Mouse (Mus musculus) telencephalon, adult 2 months (tissue): Measurements from ENCODE around the gene Aup1.

Experiments
- DNase-seq: peaks from one replicate; pipeline ENCODE4 v3.0.0-alpha.2; 2011; ENCODE audit warnings: low read depth, low spot score

Aup1 gene

DNA sequence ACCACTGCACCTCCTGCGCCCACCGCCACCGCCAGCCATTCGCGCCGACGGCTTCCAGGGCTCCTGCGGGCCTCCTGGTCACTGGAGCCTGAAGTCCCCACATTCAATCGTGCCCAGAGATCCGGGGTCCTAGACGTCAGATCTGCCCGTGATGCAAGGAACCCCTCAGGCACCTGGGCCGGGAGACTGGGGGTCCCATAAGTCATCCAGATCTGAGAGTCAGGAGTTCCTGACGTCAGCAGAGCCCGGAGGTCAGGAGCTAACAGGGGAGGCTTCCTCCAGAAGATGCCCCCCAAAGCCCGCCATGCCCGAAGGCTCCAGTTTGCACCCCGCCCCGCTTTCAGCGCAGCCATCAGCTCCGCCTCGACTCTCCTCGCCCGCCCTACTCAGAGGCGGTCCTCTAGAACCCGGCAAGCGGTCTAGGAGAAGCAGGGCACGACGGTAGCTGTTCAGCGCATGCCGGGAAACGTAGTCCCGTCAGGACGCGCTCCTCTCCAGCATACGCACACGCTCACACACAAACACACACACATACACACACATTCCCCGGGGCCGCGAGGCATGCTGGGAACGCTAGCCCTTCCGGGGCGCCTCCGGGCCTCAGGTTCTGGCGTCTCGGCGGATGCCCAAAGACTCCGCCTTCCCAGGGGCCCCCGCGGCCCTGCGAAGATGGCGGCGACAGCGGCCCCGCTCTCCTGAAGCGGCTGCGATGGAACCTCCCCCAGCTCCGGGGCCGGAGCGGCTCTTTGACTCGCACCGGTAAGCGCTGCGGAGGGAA, at the start of gene Aup1:
Aup1 (plus strand) TSS at position 448 of the 778 bp plus-strand sequence.
- DNase-seq = peak; percentile 99

DNA sequence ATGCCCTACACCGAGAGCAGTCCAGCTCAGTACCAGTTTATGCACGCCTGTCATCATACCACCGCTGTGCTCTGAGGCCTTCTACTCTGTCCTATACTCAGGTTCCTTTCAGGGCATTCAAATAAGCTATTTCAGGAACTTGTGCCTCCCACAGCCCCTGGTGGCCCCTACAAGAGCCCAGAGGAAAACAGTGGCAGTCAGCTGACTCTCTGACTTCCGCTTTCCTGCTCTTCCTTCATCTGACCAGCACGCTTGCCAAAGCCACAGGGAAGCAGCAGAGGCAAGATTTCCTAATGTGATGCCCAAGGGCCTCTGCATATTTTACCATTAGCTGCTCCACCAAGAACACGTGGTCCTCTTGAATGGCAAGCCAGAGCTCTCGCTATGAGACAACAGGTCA, 49.4 kb upstream of the Aup1 start:
- DNase-seq = peak; percentile 33

DNA sequence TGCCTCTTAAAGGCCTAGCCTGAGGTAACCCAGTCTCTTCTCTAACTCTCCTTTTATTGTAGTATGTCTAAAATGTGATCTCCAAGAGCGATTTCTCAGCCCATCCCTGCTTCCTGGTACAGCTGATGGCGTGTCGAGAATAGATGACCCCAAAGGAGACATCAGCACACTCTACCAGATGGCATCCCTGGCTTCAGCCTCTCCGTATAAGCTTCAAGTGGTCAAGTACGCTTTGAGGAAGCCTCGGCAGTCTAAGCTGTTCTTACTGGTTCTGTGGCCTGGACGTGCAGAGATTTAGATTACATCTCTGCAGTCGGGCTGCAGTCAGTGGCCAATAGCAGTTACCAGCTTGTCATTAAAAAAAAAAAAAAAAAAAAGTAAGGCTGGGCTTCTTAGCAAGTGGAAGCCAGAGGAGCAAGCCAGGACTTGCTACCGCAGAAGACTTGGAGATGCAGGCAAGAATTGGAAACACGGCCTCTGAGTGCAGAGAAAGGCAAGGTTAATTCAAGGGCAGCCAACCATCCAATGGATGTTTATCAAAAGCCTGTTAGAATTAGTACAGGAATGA, 48.8 kb upstream of the Aup1 start:
- no peak for DNase-seq

DNA sequence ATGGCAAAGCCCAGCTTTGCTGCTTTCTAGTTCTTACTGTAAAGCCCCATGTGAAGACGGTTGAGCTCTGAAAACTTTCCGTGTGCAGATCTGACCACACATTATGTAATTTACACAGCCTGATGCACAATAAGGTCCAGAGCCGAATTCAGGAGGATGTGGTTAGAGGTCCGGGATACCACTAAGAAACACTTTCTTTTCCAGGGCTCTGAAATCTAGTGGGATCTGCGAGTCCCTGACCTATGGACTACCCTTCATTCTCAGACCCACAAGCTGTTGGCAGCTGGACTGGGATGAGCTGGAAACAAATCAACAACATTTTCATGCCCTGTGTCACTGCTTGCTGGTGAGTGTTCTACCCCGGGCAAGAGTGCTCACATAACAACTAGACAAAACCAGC, 48.2 kb upstream of the Aup1 start:
- DNase-seq = no peak

DNA sequence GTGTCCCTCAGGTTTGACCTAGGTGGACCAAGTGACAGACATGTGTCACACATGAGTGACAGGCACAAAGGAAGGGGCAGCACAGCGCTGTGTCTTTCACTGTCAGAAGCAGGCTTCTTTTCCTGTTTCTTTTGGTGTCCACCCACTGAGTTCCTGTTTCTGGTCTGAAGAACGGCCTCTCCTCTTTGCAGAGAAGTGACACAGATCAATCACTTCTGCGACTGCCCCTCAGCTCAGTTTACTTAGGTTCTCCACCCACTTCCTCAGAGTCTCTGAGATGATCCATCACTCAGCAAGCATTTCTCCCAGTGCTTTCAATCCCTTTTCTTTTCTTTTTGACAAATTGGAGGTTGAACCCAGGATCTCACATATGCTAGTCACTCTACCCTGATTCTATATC, 45.7 kb upstream of the Aup1 start:
- no peak for DNase-seq

DNA sequence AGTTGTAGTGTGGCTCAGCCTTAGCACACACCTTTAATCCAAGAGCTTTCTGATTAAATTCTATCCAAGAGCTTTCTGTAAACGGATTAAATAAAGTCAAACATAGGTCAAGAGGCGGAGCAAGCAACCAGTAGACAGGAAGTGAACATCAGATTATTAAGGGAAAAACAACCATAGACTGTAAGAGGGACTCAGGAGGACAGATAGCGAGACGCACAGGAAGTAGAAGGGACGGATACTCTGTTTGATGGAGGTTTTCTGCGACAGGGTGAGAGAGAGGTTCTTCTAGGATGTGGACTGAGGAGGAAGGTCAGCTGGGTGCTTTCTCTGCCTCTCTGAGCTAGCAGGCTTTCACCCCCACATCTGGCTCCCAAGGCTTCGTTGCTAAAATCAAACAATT, 44.3 kb upstream of the Aup1 start:
- DNase-seq = no peak

DNA sequence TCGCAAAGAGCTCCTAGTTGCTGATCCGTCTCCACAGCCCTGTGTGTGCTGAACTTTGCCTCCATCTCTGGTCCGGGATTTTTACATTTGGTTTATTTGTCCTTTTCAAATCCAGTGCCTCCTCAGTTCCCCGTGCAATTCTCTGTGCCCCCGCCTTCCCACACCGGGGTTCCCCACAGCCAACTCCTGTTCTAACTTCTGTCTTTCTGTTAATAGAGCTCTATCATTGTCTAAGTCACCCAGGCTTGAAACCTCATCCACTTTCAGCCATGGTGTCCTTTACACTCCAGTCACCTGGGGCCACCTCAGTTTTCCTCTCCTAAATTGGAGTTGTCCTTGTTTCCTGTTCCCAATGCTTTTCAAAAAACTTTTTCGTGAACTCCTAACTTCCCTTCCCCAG, 43.1 kb upstream of the Aup1 start:
- DNase-seq = no peak

DNA sequence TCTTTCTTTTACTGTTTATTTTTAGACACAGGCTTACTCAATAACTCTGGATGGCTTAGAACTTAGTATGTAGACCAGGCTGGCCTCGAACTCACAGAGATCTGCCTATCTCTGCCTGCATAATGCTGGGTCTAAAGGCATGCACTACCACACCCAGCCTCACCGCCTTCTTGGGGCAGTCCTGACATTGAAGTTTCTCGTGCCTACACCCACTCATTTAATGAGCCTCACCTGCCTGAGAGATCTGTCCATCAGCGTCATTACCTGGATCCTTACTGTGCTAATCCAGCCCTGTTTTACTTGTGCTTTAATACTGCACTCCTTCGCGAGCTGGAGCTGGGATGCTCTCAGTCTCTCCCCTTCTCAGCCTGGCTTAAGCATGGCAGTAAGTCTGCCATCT, 42.6 kb upstream of the Aup1 start:
- DNase-seq = no peak

DNA sequence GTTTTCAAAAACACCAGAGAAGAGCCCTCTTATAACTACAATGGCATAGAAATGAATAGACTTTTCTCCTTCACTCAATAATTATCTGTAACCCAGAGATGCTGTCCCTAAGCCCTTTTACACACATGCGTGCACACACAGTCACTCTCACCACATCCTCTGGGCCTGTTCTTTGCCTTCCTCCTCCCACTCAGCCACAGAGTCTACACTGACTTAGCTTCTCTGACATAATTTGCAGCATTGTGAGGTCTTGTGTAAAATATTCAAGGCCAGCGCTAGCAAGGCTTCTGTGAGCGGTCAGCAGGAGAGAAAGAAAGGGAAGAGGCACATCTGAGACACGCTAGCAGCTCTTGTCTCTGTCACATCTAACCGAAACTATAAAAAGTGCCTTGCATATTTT, 40.9 kb upstream of the Aup1 start:
- no peak for DNase-seq

DNA sequence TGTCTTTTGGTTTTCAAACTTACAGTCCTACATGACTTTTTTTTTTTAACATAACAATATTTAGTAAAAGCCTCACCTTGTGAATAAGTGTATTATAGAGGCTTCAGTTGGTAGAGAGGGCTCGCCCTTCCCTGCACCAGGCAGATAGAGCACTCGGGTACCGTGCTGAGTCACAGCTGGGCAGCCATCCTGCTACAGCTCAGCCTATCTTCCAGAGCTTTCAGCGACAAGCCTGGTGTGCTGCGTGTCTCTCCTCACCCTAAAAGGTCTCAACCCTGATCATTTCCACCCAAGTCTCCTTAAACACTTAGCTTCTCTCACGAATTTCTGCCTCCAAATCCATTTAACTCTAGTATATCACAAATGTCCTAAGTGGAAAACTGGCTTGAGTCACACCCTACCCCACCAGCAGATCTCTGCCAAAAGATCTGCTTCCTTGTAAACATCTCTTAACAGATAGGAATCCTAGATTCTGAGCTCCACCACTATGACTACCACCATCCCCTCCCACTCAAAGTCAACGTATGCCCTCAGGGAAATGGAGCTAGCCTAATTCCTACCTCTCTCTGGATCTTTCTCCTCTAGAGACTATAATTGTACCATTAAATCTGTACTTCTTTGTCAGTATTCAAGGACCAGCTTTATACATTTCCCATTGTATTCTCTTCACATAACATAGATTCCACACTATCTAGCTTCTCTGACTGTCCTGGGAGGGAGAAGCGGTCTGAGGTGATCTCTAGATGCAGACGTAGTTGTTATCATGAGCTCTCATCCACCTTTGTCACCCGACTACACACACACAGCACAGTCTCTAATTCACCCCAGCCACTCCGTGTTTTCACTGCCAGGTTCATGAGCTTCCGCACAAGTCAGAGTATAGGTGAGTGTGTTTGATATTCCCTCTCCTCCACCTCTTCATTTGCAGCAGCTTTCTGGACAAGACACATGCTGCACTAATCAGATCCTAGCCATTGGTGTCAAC, 39.5 kb upstream of the Aup1 start:
- DNase-seq = no peak

DNA sequence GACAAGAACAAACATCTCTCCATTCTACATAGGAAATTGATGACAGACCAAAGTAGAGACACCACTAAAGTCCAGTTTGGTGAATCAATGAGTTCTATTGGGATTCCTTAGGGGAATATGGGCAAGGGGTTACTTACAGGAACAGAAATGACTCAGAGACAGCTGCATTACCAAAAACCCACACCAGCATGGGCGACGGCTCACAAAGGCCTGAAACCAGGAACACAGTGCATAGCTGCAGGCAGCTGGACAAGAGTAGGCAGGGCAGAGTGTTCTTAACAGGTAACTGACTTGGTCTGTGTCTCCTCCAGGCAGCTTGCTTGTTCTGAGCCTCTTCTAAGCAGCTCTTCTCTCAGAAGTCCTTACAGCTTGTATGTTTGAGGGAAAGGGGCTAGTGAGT, 38.6 kb upstream of the Aup1 start:
- no peak for DNase-seq

DNA sequence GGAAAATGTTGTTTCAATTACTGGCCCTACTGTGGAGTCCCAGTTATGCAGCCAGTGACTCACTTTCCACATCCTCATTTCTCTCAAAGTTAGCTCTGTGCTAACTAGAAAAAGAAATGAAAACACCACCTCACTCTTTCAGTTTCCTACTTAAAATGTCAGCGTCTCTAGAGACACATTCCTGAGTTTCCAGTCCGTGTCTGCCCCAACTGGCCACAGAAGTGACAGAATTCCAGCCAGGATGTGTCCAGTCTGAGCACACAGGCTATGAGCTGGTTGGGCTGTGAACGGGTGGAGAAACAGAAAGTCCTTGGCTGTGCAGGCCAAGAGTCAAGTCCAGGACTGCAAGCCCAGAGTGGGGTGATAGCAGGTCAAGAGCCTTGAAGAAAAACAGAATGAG, 37.1 kb upstream of the Aup1 start:
- DNase-seq = no peak

DNA sequence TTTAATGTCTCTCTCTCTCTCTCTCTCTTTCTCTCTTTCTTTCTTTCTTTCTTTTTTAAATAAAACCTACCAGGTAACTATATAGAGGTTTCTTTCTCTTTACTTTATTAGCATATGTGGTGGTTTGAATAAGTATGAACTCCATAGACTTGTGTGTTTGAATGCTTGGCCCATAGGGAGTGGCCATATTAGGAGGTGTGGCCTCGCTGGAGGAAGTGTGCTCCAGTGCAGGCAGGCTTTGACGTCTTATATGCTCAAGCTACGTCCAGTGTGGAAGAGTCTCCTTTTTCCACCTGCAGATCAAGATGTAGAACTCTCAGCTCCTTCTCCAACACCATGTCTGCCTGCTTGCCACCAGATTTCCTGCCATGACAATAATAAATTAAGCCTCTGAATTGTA, 35.3 kb upstream of the Aup1 start:
- no peak for DNase-seq

DNA sequence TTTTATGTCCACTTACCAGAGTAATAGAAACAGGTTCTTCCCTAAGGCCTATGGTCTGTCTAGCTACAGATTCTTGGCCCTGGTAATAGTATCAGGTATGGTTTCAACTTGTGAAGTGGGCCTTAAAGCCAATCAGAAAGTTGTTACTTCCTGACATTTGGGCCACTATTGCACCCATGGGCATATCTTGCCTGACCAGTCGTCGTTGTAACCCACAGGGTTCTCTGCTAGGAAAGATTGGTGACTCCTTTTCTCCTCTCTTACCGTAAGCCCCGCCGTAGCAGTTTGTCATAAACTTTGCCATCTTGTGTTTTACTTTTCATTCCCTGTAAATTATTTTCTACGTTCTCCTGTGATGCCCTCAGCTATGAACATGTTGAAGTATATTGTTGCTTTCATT, 34.2 kb upstream of the Aup1 start:
- no peak for DNase-seq

DNA sequence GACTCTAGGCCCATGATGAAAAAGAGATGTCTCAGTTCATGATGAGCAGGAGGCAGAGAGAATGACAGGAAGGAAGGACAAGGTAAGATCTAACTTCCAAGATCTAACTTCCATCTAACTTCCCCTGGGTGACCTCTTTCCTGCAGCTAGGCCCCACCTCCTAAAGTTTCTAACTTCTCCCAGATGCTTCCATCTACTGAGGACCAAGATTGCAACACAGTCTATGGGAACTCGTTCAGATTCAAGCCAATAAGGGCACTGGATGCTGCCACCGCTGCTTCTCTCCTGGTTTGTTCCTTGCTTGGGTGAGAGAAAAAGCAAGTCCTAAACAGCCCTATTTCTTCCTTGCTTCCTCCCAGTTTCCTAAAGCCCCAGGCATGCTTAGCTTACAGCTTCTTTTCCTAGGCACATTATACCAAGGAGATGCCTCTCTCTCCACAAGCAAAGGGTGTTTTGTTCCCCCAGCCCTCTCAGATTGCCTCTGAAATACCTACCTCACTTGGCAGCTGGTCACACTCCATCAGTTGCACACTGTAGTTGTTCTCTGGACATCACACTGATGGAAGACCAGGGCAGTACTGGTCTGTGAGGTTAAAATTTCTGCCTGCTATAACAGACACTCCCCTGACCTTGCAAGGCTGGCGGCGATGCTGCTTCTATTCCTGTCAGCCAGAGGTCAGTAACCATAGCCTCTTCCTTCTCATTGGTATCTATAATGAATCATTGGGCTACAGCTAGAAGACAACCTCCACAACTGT, 33.3 kb upstream of the Aup1 start:
- no peak for DNase-seq

DNA sequence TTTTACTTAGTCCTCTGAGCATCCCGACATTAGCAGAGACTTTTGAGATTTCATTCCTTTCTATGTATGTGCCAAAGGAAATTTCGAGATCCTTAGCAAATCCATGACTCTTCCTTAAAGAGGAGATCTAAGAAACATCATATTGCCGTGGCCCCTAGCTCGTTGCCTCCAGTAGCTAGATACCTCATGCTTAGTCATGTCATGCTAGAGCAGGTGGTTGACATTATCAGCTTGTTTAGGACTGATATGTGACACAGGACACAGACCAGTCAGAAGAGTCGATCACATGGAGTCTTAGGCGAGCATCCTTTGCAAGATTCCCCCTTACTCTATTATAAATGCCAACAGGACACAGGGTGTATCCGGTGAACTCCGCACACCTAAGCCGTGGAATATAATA, 31.3 kb upstream of the Aup1 start:
- DNase-seq = no peak

DNA sequence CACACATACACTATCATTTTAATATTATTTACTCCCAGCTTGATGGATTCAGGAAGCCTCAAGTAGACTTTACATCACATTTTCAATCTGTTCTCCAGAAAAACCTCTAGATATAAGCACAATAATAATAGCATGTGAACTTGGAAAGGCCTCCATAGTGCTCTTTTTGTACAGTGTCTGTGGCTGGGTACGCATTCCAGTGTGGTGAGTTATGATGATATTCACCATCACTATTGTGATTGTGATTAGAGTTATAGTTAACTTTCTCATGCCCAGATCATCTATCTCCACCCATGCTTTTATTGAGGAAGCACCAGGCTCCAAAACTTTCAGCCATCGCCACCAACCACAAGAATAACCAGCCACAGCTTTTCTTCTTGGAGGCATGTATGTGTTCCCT, 30.5 kb upstream of the Aup1 start:
- no peak for DNase-seq

DNA sequence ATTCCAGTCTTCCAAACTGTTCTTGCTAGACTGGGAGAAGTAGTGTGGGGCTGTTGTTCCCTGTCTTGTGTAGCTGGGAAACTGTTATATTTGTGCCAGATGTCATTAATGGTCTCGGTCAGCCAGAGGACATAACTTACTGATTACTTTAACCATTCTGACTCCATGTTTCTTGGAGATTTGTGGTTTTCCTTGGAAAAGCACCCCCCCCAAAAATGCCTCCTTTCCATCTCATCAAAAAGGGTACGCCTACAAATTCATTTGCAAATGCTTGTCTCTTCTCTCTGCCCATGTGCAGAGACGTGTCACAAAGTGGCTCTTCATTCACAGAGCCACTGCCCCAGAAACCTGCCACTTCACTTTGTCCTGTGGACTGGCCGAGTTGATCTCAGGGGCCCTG, 29.9 kb upstream of the Aup1 start:
- no peak for DNase-seq

DNA sequence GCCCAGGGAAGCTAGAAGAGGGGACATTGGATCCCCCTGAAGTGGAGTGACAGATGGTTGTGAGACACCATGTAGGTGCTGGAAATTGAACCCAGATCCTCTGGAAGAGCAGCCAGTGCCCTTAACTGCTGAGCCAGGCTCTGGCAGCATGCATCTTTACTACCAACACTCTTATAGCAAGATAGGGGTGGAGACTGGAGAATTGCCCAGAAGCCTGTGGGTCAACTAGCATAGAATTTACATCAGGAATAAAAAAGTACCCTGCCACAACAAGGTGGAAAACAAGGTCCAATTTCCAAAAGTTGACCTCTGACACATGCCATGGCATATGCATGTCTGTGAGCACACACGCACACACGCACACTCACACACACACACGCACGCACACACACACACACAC, 29.1 kb upstream of the Aup1 start:
- no peak for DNase-seq

DNA sequence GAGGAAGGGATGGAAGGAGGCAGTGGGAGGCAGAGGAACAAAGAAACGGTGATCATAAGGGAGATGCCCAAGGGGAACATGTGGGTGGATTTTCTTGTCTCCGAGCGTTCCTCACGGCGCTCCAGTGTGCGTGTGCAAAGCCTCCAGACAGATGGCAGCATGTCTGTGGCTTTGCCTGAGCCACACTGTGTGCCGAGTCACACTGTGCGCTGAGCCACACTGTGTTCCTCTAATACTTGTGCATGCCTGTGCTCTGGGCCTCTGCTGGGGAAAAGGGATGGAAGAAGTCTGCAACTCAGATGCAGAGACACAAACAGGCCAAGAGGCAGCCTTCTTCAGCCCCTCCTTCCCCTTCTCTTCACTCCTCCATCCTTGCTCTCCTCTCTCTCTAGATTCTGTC, 27.0 kb upstream of the Aup1 start:
- no peak for DNase-seq

DNA sequence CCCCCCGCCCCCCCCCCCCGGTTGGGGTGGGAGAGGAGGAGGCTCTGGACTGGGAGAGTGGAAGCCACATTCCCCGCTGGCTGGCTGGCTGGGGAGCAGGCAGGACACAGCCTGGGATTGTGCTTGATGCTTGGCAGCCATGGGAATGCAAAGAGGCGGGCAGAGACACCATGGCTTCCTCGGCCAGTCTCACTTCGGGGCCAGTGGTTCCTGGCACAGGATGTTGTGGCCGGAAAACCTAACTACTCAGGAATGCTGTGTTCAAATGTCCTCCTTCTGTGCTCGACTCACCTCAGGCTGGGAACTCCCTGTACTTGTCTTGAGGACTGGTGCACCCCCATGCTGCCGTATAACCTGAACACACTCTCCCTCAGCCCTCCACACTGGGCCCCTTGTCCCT, 26.6 kb upstream of the Aup1 start:
- no peak for DNase-seq

DNA sequence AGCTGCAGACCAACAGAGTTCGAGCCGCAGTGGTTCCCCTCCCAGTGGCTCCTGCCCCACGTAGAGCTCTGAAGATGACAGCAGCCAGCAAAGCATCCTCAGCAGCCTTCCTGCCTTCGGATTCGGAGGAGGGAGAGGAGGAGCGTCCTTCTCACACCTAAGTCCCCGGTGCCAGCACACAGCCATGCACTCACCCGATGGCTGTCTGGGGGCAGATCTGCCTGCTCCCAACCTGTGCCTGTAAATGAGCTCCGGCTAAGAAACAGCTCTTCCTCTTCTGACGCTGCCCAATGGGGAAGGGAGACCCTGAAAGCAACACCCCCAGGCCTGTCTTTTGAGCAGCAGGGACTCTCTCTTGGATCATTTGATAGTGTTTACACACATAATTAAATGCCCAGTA, 24.5 kb upstream of the Aup1 start:
- DNase-seq = no peak
